Mouse (Mus musculus) liver, adult (tissue): ENCODE data around the gene Lkaaear1.

Experiments
- GATA4 ChIP-seq: IDR thresholded peaks from 2 replicates; pipeline ENCODE4 v1.6.1; 2014; ENCODE audit warnings: mild to moderate bottlenecking, low read length; ENCODE audit not compliant: insufficient replicate concordance

Lkaaear1 gene

GRCm38 (mm10) chr2:181691571-181691970, 6.7 kb downstream of the Lkaaear1 start:
- no peak for TF ChIP-seq GATA4

DNA sequence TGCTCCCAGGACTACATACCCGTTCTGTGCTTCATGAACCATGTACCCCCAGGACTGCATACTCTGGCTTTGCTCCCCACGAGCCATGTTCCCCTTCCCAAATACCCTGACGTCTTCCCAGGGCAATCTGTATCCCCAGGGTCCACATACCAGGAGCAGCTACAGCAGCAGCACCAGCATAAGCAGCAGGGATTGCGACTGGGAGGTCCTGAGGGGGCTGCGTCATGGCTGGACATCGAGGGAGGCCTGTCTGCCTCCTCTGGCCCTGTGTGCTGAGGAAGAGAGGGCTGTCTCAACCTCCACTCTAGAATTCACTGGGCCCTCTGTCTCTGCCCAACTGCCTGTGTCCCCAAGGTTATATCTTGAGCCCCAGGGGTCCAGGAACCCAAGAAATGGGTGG, 7.2 kb downstream of the Lkaaear1 start:
- no peak for TF ChIP-seq GATA4

DNA sequence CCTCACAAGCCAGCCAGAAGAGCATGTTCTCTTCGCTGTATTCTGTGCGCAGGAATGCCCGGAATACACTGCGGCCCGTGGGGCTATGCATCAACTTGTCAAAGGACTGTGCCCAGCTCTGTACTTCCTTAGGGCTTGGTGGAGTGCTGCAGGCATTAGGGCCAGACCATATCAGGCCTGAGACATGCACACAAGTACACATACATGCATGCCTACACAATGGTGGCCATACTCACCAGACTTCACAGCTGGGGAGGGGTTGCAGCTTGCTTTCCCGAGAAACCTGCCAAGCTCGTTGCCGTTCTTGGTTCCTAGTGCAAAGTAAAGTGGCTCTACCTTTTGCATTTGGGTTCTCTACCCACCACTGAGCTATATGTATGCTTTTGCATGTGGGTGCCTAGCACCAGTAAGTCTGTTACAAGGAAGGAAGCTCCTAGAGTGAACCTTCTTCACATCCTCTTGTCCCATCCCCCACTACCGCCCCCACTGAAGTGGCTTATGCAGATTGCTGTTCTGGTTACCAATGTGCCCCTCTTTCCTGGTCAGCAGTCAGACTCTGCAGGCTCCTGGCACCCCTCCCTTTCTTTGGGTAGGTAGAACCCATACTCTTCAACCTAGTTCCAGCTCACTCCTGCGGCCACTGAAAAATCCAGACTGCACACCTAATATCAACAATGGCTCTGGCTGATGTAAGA, 8.6 kb downstream of the Lkaaear1 start:
- TF ChIP-seq GATA4, result no peak

- no peak for TF ChIP-seq GATA4
These were observed 10.7 kb downstream of the Lkaaear1 start for GRCm38 (mm10) chr2:181687586-181687985.

DNA sequence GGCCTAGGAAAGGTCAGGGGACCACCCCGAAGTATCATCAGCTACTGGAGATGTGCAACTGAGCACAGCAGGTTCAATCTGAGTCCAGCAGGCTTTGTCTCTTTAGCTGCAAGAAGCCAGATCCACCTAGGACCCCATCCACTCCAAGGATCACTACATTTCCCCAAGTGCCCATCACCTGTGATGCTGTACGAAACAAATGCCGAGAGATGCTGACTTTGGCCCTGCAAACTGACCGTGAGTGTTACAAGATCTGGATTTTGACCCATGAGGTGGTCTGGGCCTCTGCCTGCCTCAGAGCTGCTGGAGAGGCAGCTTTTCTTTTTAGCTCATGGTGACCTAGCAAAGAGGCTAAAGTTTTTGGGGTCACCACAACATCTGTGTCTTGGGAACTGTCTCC, 12.6 kb downstream of the Lkaaear1 start:
- no peak for TF ChIP-seq GATA4

GRCm38 (mm10) chr2:181684713-181685112, 13.5 kb downstream of the Lkaaear1 start:
- TF ChIP-seq GATA4, result no peak

GRCm38 (mm10) chr2:181683381-181683780, 14.9 kb downstream of the Lkaaear1 start:
- no peak for TF ChIP-seq GATA4

- TF ChIP-seq GATA4, result no peak
These were observed 16.3 kb downstream of the Lkaaear1 start for GRCm38 (mm10) chr2:181681978-181682377.

GRCm38 (mm10) chr2:181680716-181681117, 17.5 kb downstream of the Lkaaear1 start:
- TF ChIP-seq GATA4, result no peak

- no peak; the same call in 1 of the 2 replicates for TF ChIP-seq GATA4
These were observed 18.1 kb downstream of the Lkaaear1 start, which contains the start of gene Tcea2 for GRCm38 (mm10) chr2:181679951-181680715. Gene Tcea2 (plus strand): TSS chr2:181680310.

DNA sequence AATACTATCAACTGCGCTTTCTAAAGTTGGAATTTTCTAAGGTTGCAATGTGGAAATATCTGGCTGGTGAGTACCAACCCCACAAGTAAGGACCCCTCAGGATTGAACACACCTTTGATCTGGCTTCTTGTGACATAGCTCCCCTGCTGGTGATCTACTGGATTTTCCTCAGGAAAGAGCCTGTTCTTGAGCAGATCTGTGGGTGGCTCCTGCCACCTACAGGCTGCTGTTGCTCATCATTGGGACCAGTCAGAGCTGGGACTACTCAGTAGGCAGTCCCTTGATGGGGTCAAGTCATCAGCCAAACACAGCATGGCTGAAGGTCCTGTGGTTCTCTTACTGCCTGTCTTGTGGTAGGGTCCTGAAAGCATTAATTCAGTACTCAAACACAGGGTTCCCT, 19.5 kb downstream of the Lkaaear1 start:
- no peak for TF ChIP-seq GATA4

GRCm38 (mm10) chr2:181677755-181678098, 20.5 kb downstream of the Lkaaear1 start:
- no peak for TF ChIP-seq GATA4

GRCm38 (mm10) chr2:181677096-181677754, 21.0 kb downstream of the Lkaaear1 start:
- no peak for TF ChIP-seq GATA4

DNA sequence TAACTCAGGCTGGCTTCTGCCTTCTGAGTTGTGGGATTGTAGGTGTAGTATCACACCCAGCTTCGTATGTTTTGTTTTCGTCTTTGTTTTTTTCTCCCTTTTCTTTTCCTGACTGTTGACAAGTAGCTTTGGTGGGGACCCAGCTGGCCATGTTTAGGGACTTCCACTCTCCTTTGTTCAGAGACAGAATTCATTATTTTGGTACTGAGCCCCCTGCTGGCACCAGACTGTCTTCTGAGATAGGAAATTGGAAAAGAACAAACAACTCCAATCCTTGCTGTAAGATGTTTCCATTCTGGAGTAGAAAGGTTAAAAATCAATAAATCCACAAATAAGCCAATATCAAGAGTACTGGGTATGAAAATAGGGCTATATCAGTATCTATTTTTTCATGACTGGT, 21.8 kb downstream of the Lkaaear1 start:
- no peak for TF ChIP-seq GATA4

- TF ChIP-seq GATA4, result peak; percentile 22; the same call in 1 of the 2 replicates
These were observed 22.8 kb downstream of the Lkaaear1 start for GRCm38 (mm10) chr2:181675454-181675853.

- TF ChIP-seq GATA4, result no peak
These were observed 23.3 kb downstream of the Lkaaear1 start for GRCm38 (mm10) chr2:181674934-181675333.
